Mouse (Mus musculus) olfactory bulb, adult 2 months (tissue): ENCODE data around the gene Yaf2.

Experiments
- CTCF ChIP-seq: fragments of 200-500 bp; IDR thresholded peaks from 2 replicates; pipeline ENCODE4 v1.5.1; 2012; ENCODE audit warnings: low read depth, mild to moderate bottlenecking, low read length, moderate library complexity; ENCODE audit not compliant: insufficient read depth
- POLR2A ChIP-seq: fragments of 200-500 bp; IDR thresholded peaks from 2 replicates; pipeline ENCODE4 v1.6.1; 2012; ENCODE audit warnings: mild to moderate bottlenecking, low read depth, low read length, moderate library complexity; ENCODE audit not compliant: insufficient read depth

GRCm38 (mm10) chr15:93253172-93253571 lies 83.6 kb downstream of the Yaf2 start:
- TF ChIP-seq CTCF (no peak), POLR2A (no peak)
